Mouse (Mus musculus): ENCODE measurements around the gene Ninl.

DNA sequence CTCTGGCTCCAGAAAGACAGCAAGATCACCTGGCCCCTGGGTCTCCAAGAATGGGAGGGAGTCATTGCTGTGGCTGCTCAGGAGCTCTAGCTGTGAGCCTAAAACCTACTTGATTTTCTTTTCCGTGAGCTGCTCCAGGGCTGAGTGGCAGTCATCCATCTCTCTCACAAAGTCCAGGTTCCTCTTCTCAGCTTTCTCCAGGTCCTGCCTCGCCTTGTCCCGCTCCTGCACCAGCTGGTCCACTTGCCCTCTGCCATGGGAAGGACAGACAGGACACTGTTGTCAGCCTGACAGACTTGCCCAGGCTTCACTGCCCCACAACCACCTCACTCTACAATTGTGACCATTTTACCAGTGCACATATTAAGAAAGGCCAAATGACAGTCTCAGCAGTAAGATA is 75.9 kb downstream of the Ninl start:
- TF ChIP-seq FLI1 (IDR thresholded peaks at IDR 0.05; ENCODE audit: low read length), result no peak
- TF ChIP-seq GATA1 (IDR thresholded peaks at IDR 0.05; ENCODE audit: borderline replicate concordance, low read length), result no peak

Measured in megakaryocyte, embryonic 14.5 days (primary cell).